Mouse (Mus musculus): ENCODE data around the gene Pla2g15. TPM values are rescaled to one million over a fixed set of nuclear protein-coding genes. Genes with fewer than 3 reads are reported as not detected.
A peak's percentile ranks its signal among the peaks of the same experiment; 100 is the strongest.
"Not testable (repeated sequence)": the region's sequence is repeated elsewhere in the genome, so short reads cannot be mapped to it uniquely, and the experiment has no call there.

Gene Pla2g15
- polyA plus RNA-seq, 1 experiment from 2014 or later = 2.7 TPM

- Histone ChIP-seq H3K4me2 (replicated peaks; ENCODE audit: low read depth, low read length) (no peak overlapping the region), H3K4me3 (ENCODE audit: low read length) (no peak overlapping the region), H3K27me3 (ENCODE audit: control insufficient read depth, insufficient read depth, low read length) (no peaks in the 10 kb centered on the region), H3K9me3 (ENCODE audit: control insufficient read depth, low read length) (no peaks in the 10 kb centered on the region), H3K27ac (ENCODE audit: low read depth, low read length) (no peak overlapping the region), H3K36me3 (ENCODE audit: control insufficient read depth, insufficient read depth, low read length) (peaks cover 71% of the 10 kb centered on the region), H3K9ac (ENCODE audit: low read depth, low read length) (no peak overlapping the region), H3K4me1 (ENCODE audit: control insufficient read depth, insufficient read depth, low read length) (no peaks in the 10 kb centered on the region)
- 85% methylated on average over 6 of the region's 6 CpGs for WGBS
- no peak for ATAC-seq (ENCODE audit: low FRiP score, low TSS enrichment)
These were observed 43.0 kb downstream of the Pla2g15 start for GRCm38 (mm10) chr8:106193162-106193561.

GRCm38 (mm10) chr8:106194062-106194461 is 43.9 kb downstream of the Pla2g15 start:
- H3K4me3 ChIP-seq (ENCODE audit: low read length) = no peak overlapping the region
- WGBS = 87% methylated on average over 5 of the region's 5 CpGs
- no peak for ATAC-seq (ENCODE audit: low FRiP score, low TSS enrichment)
- no peaks in the 10 kb centered on the region for H3K27me3 ChIP-seq (ENCODE audit: control insufficient read depth, insufficient read depth, low read length)
- no peak overlapping the region for H3K4me2 ChIP-seq (replicated peaks; ENCODE audit: low read depth, low read length)
- H3K27ac ChIP-seq (ENCODE audit: low read depth, low read length) = no peak overlapping the region
- no peaks in the 10 kb centered on the region for H3K4me1 ChIP-seq (ENCODE audit: control insufficient read depth, insufficient read depth, low read length)
- H3K9ac ChIP-seq (ENCODE audit: low read depth, low read length) = no peak overlapping the region
- peaks cover 70% of the 10 kb centered on the region for H3K36me3 ChIP-seq (ENCODE audit: control insufficient read depth, insufficient read depth, low read length)
- H3K9me3 ChIP-seq (ENCODE audit: control insufficient read depth, low read length) = no peaks in the 10 kb centered on the region

GRCm38 (mm10) chr8:106198741-106199140 is 48.5 kb downstream of the Pla2g15 start:
- H3K27ac ChIP-seq (ENCODE audit: low read depth, low read length) = no peak overlapping the region

GRCm38 (mm10) chr8:106199596-106199995 is 49.4 kb downstream of the Pla2g15 start:
- not testable (repeated sequence) for H3K4me1 ChIP-seq (ENCODE audit: control insufficient read depth, insufficient read depth, low read length); H3K4me3 ChIP-seq (ENCODE audit: low read length); ATAC-seq (ENCODE audit: low FRiP score, low TSS enrichment); H3K27ac ChIP-seq (ENCODE audit: low read depth, low read length); H3K4me2 ChIP-seq (replicated peaks; ENCODE audit: low read depth, low read length); H3K9me3 ChIP-seq (ENCODE audit: control insufficient read depth, low read length); H3K27me3 ChIP-seq (ENCODE audit: control insufficient read depth, insufficient read depth, low read length); H3K9ac ChIP-seq (ENCODE audit: low read depth, low read length)
- peaks cover 85% of the 10 kb centered on the region for H3K36me3 ChIP-seq (ENCODE audit: control insufficient read depth, insufficient read depth, low read length)
- 76% methylated on average over 3 of the region's 3 CpGs for WGBS

More at GRCm38 (mm10) chr8:106198741-106199140, 48.5 kb downstream of the Pla2g15 start:
- Histone ChIP-seq H3K4me3 (ENCODE audit: low read length) (no peak overlapping the region), H3K9me3 (ENCODE audit: control insufficient read depth, low read length) (no peaks in the 10 kb centered on the region), H3K9ac (ENCODE audit: low read depth, low read length) (no peak overlapping the region), H3K4me1 (ENCODE audit: control insufficient read depth, insufficient read depth, low read length) (no peaks in the 10 kb centered on the region), H3K4me2 (replicated peaks; ENCODE audit: low read depth, low read length) (no peak overlapping the region), H3K27me3 (ENCODE audit: control insufficient read depth, insufficient read depth, low read length) (no peaks in the 10 kb centered on the region), H3K36me3 (ENCODE audit: control insufficient read depth, insufficient read depth, low read length) (peaks cover 84% of the 10 kb centered on the region)
- 0 out of 2 replicates have a peak, but pooled peaks have one; percentile 64 for ATAC-seq (ENCODE audit: low FRiP score, low TSS enrichment)
- WGBS = 23% methylated on average over 1 of the region's 1 CpGs

GRCm38 (mm10) chr8:106210035-106210731 is 60.0 kb downstream of the Pla2g15 start:
- peaks cover 9% of the 10 kb centered on the region; the same call in 1 of the 2 replicates for H3K4me1 ChIP-seq (ENCODE audit: control insufficient read depth, insufficient read depth, low read length)
- H3K4me3 ChIP-seq (ENCODE audit: low read length) = peak overlapping the region; percentile 94
- H3K27ac ChIP-seq (ENCODE audit: low read depth, low read length) = peak overlapping the region; percentile 92
- H3K27me3 ChIP-seq (ENCODE audit: control insufficient read depth, insufficient read depth, low read length) = no peaks in the 10 kb centered on the region
- H3K9ac ChIP-seq (ENCODE audit: low read depth, low read length) = peak overlapping the region; percentile 92
- H3K9me3 ChIP-seq (ENCODE audit: control insufficient read depth, low read length) = no peaks in the 10 kb centered on the region
- H3K36me3 ChIP-seq (ENCODE audit: control insufficient read depth, insufficient read depth, low read length) = peaks cover 36% of the 10 kb centered on the region
- ATAC-seq (ENCODE audit: low FRiP score, low TSS enrichment) = peak; percentile 75
- WGBS = under 1% methylated on average over 35 of the region's 35 CpGs
- peak overlapping the region; percentile 68 for H3K4me2 ChIP-seq (replicated peaks; ENCODE audit: low read depth, low read length)

- H3K36me3 ChIP-seq (ENCODE audit: control insufficient read depth, insufficient read depth, low read length) = peaks cover 36% of the 10 kb centered on the region
- peak within 1 kb of the TSS; percentile 92 for H3K27ac ChIP-seq (ENCODE audit: low read depth, low read length)
- peaks cover 9% of the 10 kb centered on the region; the same call in 1 of the 2 replicates for H3K4me1 ChIP-seq (ENCODE audit: control insufficient read depth, insufficient read depth, low read length)
- under 1% methylated on average over 52 of the region's 52 CpGs for WGBS
- peak within 1 kb of the TSS; percentile 68 for H3K4me2 ChIP-seq (replicated peaks; ENCODE audit: low read depth, low read length)
- ATAC-seq (ENCODE audit: low FRiP score, low TSS enrichment) = peak; percentile 99
- H3K9me3 ChIP-seq (ENCODE audit: control insufficient read depth, low read length) = no peaks in the 10 kb centered on the region
- H3K27me3 ChIP-seq (ENCODE audit: control insufficient read depth, insufficient read depth, low read length) = no peaks in the 10 kb centered on the region
- peak within 1 kb of the TSS; percentile 94 for H3K4me3 ChIP-seq (ENCODE audit: low read length)
- peak within 1 kb of the TSS; percentile 92 for H3K9ac ChIP-seq (ENCODE audit: low read depth, low read length)
These were observed 60.7 kb downstream of the Pla2g15 start, which contains the start of the genes Slc7a6os and Prmt7 for GRCm38 (mm10) chr8:106210821-106211345. TSS of gene Slc7a6os (minus strand) at chr8:106210935. TSS of gene Prmt7 (plus strand) at chr8:106210936.

GRCm38 (mm10) chr8:106211421-106211820 is 61.2 kb downstream of the Pla2g15 start:
- peaks cover 37% of the 10 kb centered on the region for H3K36me3 ChIP-seq (ENCODE audit: control insufficient read depth, insufficient read depth, low read length)
- H3K4me2 ChIP-seq (replicated peaks; ENCODE audit: low read depth, low read length) = peak overlapping the region; percentile 68
- peak overlapping the region; percentile 92; the same call in 1 of the 2 replicates for H3K27ac ChIP-seq (ENCODE audit: low read depth, low read length)
- H3K9me3 ChIP-seq (ENCODE audit: control insufficient read depth, low read length) = no peaks in the 10 kb centered on the region
- WGBS = 4% methylated on average over 13 of the region's 13 CpGs
- no peaks in the 10 kb centered on the region for H3K27me3 ChIP-seq (ENCODE audit: control insufficient read depth, insufficient read depth, low read length)
- H3K4me1 ChIP-seq (ENCODE audit: control insufficient read depth, insufficient read depth, low read length) = peaks cover 9% of the 10 kb centered on the region; the same call in 1 of the 2 replicates
- peak overlapping the region; percentile 94 for H3K4me3 ChIP-seq (ENCODE audit: low read length)
- no peak for ATAC-seq (ENCODE audit: low FRiP score, low TSS enrichment)
- peak overlapping the region; percentile 92 for H3K9ac ChIP-seq (ENCODE audit: low read depth, low read length)

GRCm38 (mm10) chr8:106213959-106214358 is 63.8 kb downstream of the Pla2g15 start:
- H3K9me3 ChIP-seq (ENCODE audit: control insufficient read depth, low read length) = no peaks in the 10 kb centered on the region
- H3K27ac ChIP-seq (ENCODE audit: low read depth, low read length) = no peak overlapping the region
- H3K27me3 ChIP-seq (ENCODE audit: control insufficient read depth, insufficient read depth, low read length) = no peaks in the 10 kb centered on the region
- no peak for ATAC-seq (ENCODE audit: low FRiP score, low TSS enrichment)
- no peak overlapping the region for H3K4me3 ChIP-seq (ENCODE audit: low read length)
- WGBS = 89% methylated on average over 3 of the region's 3 CpGs
- H3K36me3 ChIP-seq (ENCODE audit: control insufficient read depth, insufficient read depth, low read length) = peaks cover 41% of the 10 kb centered on the region
- H3K9ac ChIP-seq (ENCODE audit: low read depth, low read length) = no peak overlapping the region
- no peak overlapping the region for H3K4me2 ChIP-seq (replicated peaks; ENCODE audit: low read depth, low read length)
- H3K4me1 ChIP-seq (ENCODE audit: control insufficient read depth, insufficient read depth, low read length) = peaks cover 9% of the 10 kb centered on the region; the same call in 1 of the 2 replicates
